Mouse (Mus musculus) heart, postnatal 0 days (tissue): ENCODE data around the gene Hecw2. TPM values are rescaled to one million over a fixed set of nuclear protein-coding genes. Genes with fewer than 3 reads are reported as not detected.

Experiments used
- ATAC-seq: fragments of 200-750 bp; cut with Nextera tagmentation; 2 replicates; pipeline ENCODE4 v1.8.0; 2017; ENCODE audit warnings: low read depth, moderate number of reproducible peaks, moderate library complexity; ENCODE audit not compliant: insufficient read depth
- DNase-seq: peaks from one replicate; pipeline ENCODE4 v3.0.0-alpha.2; 2016; ENCODE audit warnings: low spot score
- H3K27ac ChIP-seq: fragments of 300-500 bp; sonication (generic); 2 replicates; pipeline ENCODE4 v1.5.1; 2014; ENCODE audit warnings: low read depth, mild to moderate bottlenecking
- H3K27me3 ChIP-seq: fragments of 300-500 bp; sonication (generic); 2 replicates; pipeline ENCODE4 v1.6.1; 2014; ENCODE audit warnings: low read length, mixed read lengths; ENCODE audit not compliant: control insufficient read depth, insufficient read depth
- H3K36me3 ChIP-seq: fragments of 300-500 bp; sonication (generic); replicated peaks from 2 replicates; pipeline ENCODE4 v1.6.1; 2014; ENCODE audit warnings: low read length, mixed read lengths; ENCODE audit not compliant: control insufficient read depth, insufficient read depth
- H3K4me1 ChIP-seq: fragments of 300-500 bp; sonication (generic); 2 replicates; pipeline ENCODE4 v1.6.1; 2014; ENCODE audit warnings: antibody characterized with exemption; ENCODE audit not compliant: control insufficient read depth, insufficient read depth
- H3K4me2 ChIP-seq: fragments of 300-500 bp; sonication (generic); 2 replicates; pipeline ENCODE4 v1.6.1; 2014; ENCODE audit warnings: low read depth, mild to moderate bottlenecking, low read length, moderate library complexity
- H3K4me3 ChIP-seq: fragments of 300-500 bp; sonication (generic); 2 replicates; pipeline ENCODE4 v1.5.1; 2014; ENCODE audit warnings: low read depth, low read length
- H3K9ac ChIP-seq: fragments of 300-500 bp; sonication (generic); replicated peaks from 2 replicates; pipeline ENCODE4 v1.6.1; 2014; ENCODE audit warnings: low read depth, low read length, mixed read lengths
- H3K9me3 ChIP-seq: fragments of 300-500 bp; sonication (generic); replicated peaks from 2 replicates; pipeline ENCODE4 v1.6.1; 2016; ENCODE audit warnings: low read length; ENCODE audit not compliant: control insufficient read depth
- CTCF ChIP-seq: IDR thresholded peaks from 2 replicates; pipeline ENCODE4 v1.5.1; 2016; ENCODE audit warnings: antibody characterized with exemption, control low read depth, low read depth
- EP300 ChIP-seq: IDR thresholded peaks from 2 replicates; pipeline ENCODE4 v1.6.1; 2016; ENCODE audit warnings: antibody characterized with exemption, low read depth
- WGBS: fragments of 180-500 bp; shearing (Covaris S2); extraction: QIAGEN DNeasy Blood & Tissue Kit; methylation state at CpG from one replicate; pipeline ENCODE4 v1.1.7; 2014; 5-methylcytosine and 5-hydroxymethylcytosine counted together
- polyA plus RNA-seq: library from polyadenylated mRNA; unstranded; fragments of >200 nt; fragmentation: Nextera tagmentation; extraction: Ambion mirVana; gene quantifications from 2 replicates; pipeline ENCODE4 v1.2.1, GENCODE M21; 2015
- total RNA-seq: library from RNA; depleted of rRNA; stranded (reverse); fragments of >200 nt; gene quantifications from 2 replicates; pipeline ENCODE4 v1.2.3, GENCODE M21; 2014; ENCODE audit warnings: low replicate concordance

Gene Hecw2
- total and polyA plus RNA-seq, 2 experiments from 2014 or later = 3.6 to 9.0 TPM

DNA sequence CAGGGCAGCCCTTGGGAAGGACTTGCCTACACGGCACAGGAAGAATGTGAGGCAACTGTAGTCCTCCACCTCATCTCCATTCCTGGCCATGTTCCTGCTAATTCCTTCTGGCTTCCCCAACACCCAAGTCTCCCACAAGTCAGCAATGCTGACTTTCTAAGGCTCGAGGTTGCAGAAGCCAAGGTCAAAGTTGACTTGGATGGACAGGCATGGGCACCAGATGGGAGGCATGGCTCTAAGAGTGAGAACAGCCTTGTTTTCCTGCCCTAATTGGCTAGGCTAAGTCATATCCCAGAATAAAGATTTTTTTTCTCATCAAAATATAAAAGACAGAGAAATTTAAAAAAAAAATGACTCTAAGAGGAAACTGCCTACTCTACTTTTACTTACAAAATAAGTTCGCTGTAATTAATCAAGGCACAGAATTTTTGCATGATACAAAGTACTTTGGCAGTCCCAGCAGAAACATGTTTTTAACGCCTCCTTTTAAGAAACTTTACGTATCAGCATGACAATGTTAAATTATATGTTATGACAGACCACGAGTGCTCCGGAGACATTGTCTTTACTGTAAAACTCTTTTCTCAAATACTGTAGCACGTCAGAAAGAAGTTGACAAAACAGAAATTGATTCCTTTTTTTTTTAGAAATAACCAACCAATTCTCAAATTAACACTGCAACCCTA, 83.9 kb downstream of the Hecw2 start:
- no peaks in the 10 kb centered on the region for H3K9me3 ChIP-seq
- TF ChIP-seq EP300 (no peak), CTCF (no peak)
- H3K4me2 ChIP-seq = no peak overlapping the region
- no peak overlapping the region for H3K9ac ChIP-seq
- ATAC-seq (no peak), DNase-seq (no peak)
- H3K27ac ChIP-seq = no peak overlapping the region
- no peaks in the 10 kb centered on the region for H3K27me3 ChIP-seq
- no peaks in the 10 kb centered on the region for H3K36me3 ChIP-seq
- WGBS = 80% methylated on average over 8 of the region's 8 CpGs
- H3K4me3 ChIP-seq = no peak overlapping the region
- peaks cover 16% of the 10 kb centered on the region for H3K4me1 ChIP-seq

DNA sequence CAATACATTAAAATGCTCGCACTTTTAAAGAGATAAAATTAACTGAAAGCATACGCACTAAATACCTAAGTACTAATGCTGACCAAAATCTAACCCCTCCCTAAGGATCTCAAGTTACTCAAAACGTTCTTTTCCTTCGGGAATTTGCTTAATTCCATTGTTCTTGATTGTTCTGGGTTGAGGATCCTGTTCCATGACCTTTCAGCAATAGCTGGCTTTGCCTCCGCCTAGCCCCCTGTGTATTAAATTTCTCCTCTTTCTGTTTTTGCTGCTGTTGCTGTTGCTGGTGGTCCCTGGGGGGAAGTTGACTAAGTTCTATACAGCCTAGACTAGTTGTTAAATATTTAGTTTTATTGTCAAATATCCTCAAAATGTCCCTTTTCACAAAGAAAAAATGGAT, 85.7 kb downstream of the Hecw2 start:
- DNase-seq (no peak), ATAC-seq (no peak)
- no peaks in the 10 kb centered on the region for H3K27me3 ChIP-seq
- H3K36me3 ChIP-seq = no peaks in the 10 kb centered on the region
- no peak overlapping the region for H3K9ac ChIP-seq
- TF ChIP-seq EP300 (no peak), CTCF (no peak)
- peaks cover 16% of the 10 kb centered on the region for H3K4me1 ChIP-seq
- 51% methylated on average over 5 of the region's 5 CpGs for WGBS
- no peak overlapping the region for H3K4me3 ChIP-seq
- no peaks in the 10 kb centered on the region for H3K9me3 ChIP-seq
- no peak overlapping the region for H3K27ac ChIP-seq
- no peak overlapping the region for H3K4me2 ChIP-seq

DNA sequence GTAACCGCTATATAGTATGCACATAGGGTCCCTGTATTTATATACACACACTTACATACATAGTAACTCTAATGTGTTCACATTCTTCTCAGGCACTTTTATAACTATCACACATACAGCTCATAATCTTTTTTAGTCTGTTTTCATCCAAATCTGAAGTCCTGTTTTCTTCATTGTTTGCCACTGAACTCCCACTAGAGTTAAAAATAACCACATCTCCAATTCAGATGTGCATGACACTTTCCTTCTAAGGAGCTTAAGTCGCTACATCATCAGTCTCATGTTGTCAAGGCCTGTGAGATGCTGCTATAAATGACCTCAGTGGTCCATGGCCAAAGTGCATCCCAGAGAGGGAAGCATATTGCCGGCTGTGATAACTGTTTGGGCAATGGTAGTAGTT, 88.2 kb downstream of the Hecw2 start:
- Histone ChIP-seq H3K4me1 (peaks cover 16% of the 10 kb centered on the region), H3K9me3 (no peaks in the 10 kb centered on the region), H3K4me3 (no peak overlapping the region), H3K27ac (no peak overlapping the region), H3K36me3 (no peaks in the 10 kb centered on the region), H3K4me2 (no peak overlapping the region), H3K9ac (no peak overlapping the region), H3K27me3 (no peaks in the 10 kb centered on the region)
- ATAC-seq (no peak), DNase-seq (no peak)
- no peak for TF ChIP-seq EP300
- no peak for TF ChIP-seq CTCF
- 59% methylated on average over 3 of the region's 3 CpGs for WGBS

DNA sequence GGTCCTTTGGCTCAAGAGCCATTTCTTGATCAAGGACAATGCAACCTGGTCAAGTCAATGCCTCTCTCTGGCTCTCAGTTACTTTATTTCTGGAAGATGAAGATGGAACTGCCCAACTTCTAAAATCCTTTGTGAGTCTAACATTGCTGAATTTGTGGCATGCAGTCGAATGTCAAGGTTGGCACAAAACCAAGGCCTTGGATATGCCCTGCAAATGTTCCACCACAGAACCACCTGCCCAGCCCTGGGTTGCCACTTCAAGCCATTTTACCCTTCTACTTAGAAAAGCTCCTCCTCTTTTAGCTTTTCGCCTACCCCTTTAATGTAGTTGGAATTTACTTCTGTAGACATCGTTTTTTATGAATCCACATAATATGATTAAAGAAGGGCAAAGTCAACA, 115.3 kb downstream of the Hecw2 start:
- Histone ChIP-seq H3K9ac (no peak overlapping the region), H3K9me3 (no peaks in the 10 kb centered on the region), H3K4me3 (no peak overlapping the region), H3K36me3 (no peaks in the 10 kb centered on the region), H3K27me3 (no peaks in the 10 kb centered on the region), H3K4me1 (0 out of 2 replicates have a peak, but pooled peaks cover 3% of the 10 kb centered on the region), H3K27ac (no peak overlapping the region), H3K4me2 (no peak overlapping the region)
- DNase-seq (no peak), ATAC-seq (no peak)
- TF ChIP-seq EP300 = no peak
- no peak for TF ChIP-seq CTCF
- WGBS = 76% methylated on average over 3 of the region's 3 CpGs

DNA sequence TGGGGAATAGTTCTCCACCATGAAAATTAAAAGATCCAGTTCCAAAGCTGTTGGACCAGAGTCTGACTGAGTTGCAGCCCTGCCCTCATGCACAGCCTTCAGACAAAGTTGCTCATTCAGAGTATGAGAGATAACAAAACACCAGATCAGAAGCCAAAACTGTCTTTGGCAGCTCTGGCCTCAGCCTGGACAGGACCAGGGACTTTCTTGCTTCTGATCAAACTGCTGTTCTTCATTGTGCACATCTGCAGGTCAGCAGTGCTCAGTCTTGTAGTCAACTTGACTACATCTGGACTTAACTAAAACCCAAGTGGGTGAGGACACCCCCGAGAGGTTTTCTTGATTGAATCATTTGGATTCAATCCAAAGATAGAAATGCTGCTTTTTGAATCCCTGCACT, 120.5 kb downstream of the Hecw2 start:
- Histone ChIP-seq H3K9me3 (no peaks in the 10 kb centered on the region), H3K27ac (no peak overlapping the region), H3K4me1 (peaks cover 10% of the 10 kb centered on the region), H3K9ac (no peak overlapping the region), H3K4me3 (no peak overlapping the region), H3K36me3 (no peaks in the 10 kb centered on the region), H3K27me3 (no peaks in the 10 kb centered on the region), H3K4me2 (no peak overlapping the region)
- TF ChIP-seq CTCF (no peak), EP300 (no peak)
- 27% methylated on average over 1 of the region's 1 CpGs for WGBS
- DNase-seq (no peak), ATAC-seq (no peak)

DNA sequence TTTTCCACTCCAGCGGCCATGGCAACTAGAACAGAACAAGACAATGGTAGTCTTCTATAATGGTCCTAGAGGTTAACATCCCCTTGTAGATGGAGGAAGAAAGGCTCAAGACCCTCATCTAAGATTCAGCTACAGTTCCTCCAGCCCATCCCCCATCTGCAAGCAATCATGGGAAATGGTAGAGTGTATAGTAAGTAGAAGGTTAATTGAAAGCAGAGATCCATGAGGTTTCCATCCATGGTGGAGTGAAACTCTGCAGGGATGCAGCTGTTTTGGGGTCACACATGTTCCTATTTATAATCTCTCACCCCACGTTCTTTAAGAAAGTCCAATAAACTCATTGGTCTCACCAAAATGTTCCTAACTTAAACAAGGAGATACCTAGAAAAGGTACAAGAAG, 124.8 kb downstream of the Hecw2 start:
- Histone ChIP-seq H3K9me3 (no peaks in the 10 kb centered on the region), H3K4me1 (peaks cover 16% of the 10 kb centered on the region), H3K4me3 (no peak overlapping the region), H3K27ac (no peak overlapping the region), H3K9ac (no peak overlapping the region), H3K36me3 (no peaks in the 10 kb centered on the region), H3K4me2 (no peak overlapping the region), H3K27me3 (no peaks in the 10 kb centered on the region)
- WGBS = 89% methylated on average over 2 of the region's 2 CpGs
- no peak for DNase-seq
- ATAC-seq = no peak
- TF ChIP-seq CTCF (no peak), EP300 (no peak)
